Mouse (Mus musculus) thymus, adult 2 months (tissue): Measurements from ENCODE around the gene Gm28710. TPM values are rescaled to one million over a fixed set of nuclear protein-coding genes. Genes with fewer than 3 reads are reported as not detected.

Experiments used
- DNase-seq: peaks from one replicate; pipeline ENCODE4 v3.0.0; 2021
- H3K27ac ChIP-seq: fragments of 200-500 bp; 2 replicates; pipeline ENCODE4 v1.5.1; 2012; ENCODE audit warnings: low read length, control low read depth; ENCODE audit not compliant: control insufficient read depth, insufficient read depth
- H3K27me3 ChIP-seq: fragments of 200-500 bp; 2 replicates; pipeline ENCODE4 v1.6.1; 2012; ENCODE audit warnings: mild to moderate bottlenecking, low read length, moderate library complexity, mixed read lengths; ENCODE audit not compliant: control insufficient read depth, insufficient read depth
- H3K36me3 ChIP-seq: fragments of 200-500 bp; 2 replicates; pipeline ENCODE4 v1.6.1; 2012; ENCODE audit warnings: mild to moderate bottlenecking, low read length, moderate library complexity; ENCODE audit not compliant: control insufficient read depth, insufficient read depth
- H3K4me1 ChIP-seq: fragments of 200-500 bp; replicated peaks from 2 replicates; pipeline ENCODE4 v1.6.1; 2012; ENCODE audit warnings: low read length; ENCODE audit not compliant: control insufficient read depth, insufficient read depth
- H3K4me3 ChIP-seq: fragments of 200-500 bp; 2 replicates; pipeline ENCODE4 v1.5.1; 2012; ENCODE audit warnings: mild to moderate bottlenecking, low read length, control low read depth, moderate library complexity; ENCODE audit not compliant: control insufficient read depth, insufficient read depth
- CTCF ChIP-seq: fragments of 200-500 bp; IDR thresholded peaks from 2 replicates; pipeline ENCODE4 v1.5.1; 2012; ENCODE audit warnings: mild to moderate bottlenecking, control low read depth, low read length, moderate library complexity, borderline replicate concordance; ENCODE audit not compliant: control insufficient read depth, poor library complexity, insufficient read depth; ENCODE audit errors: extremely low read depth
- POLR2A ChIP-seq: fragments of 200-500 bp; IDR thresholded peaks from 2 replicates; pipeline ENCODE4 v1.6.1; 2012; ENCODE audit warnings: mild to moderate bottlenecking, low read length, control low read depth, moderate library complexity; ENCODE audit not compliant: control insufficient read depth, poor library complexity, insufficient read depth; ENCODE audit errors: extremely low read depth
- WGBS: fragments of 180-500 bp; shearing (Covaris S2); methylation state at CpG from one replicate; pipeline ENCODE4 v1.1.7; 2018; 5-methylcytosine and 5-hydroxymethylcytosine counted together
- polyA plus RNA-seq: library from polyadenylated mRNA; depleted of rRNA; stranded (reverse); fragments of >200 nt; gene quantifications from 2 replicates; pipeline ENCODE4 v1.2.3, GENCODE M21; 2012; rRNA removed

The Gm28710 gene
- not detected in 2 replicates for polyA plus RNA-seq

- Histone ChIP-seq H3K4me1 (no peaks in the 10 kb centered on the region), H3K27me3 (no peaks in the 10 kb centered on the region), H3K4me3 (no peak within 1 kb of the TSS), H3K27ac (no peak within 1 kb of the TSS), H3K36me3 (no peaks in the 10 kb centered on the region)
- 94% methylated on average over 4 of the region's 4 CpGs for WGBS
- TF ChIP-seq POLR2A (no peak), CTCF (no peak)
- DNase-seq: no peak
These were observed at the start of gene Gm28710 for GRCm38 (mm10) chr5:16791243-16791860. TSS of gene Gm28710 (plus strand) at chr5:16791810.

GRCm38 (mm10) chr5:16777176-16777575 is 14.4 kb upstream of the Gm28710 start:
- WGBS: 86% methylated on average over 2 of the region's 2 CpGs
- Histone ChIP-seq H3K4me1 (no peaks in the 10 kb centered on the region), H3K27me3 (no peaks in the 10 kb centered on the region), H3K36me3 (no peaks in the 10 kb centered on the region), H3K4me3 (no peak overlapping the region), H3K27ac (no peak overlapping the region)
- TF ChIP-seq CTCF (no peak), POLR2A (no peak)
- no peak for DNase-seq

- H3K4me3 ChIP-seq: no peak overlapping the region
- H3K36me3 ChIP-seq: no peaks in the 10 kb centered on the region
- WGBS: 91% methylated on average over 6 of the region's 6 CpGs
- H3K27me3 ChIP-seq: no peaks in the 10 kb centered on the region
- no peak for TF ChIP-seq CTCF
- no peak for TF ChIP-seq POLR2A
- no peaks in the 10 kb centered on the region for H3K4me1 ChIP-seq
- DNase-seq: no peak
- no peak overlapping the region for H3K27ac ChIP-seq
These were observed 12.9 kb upstream of the Gm28710 start for GRCm38 (mm10) chr5:16778610-16779172.

DNA sequence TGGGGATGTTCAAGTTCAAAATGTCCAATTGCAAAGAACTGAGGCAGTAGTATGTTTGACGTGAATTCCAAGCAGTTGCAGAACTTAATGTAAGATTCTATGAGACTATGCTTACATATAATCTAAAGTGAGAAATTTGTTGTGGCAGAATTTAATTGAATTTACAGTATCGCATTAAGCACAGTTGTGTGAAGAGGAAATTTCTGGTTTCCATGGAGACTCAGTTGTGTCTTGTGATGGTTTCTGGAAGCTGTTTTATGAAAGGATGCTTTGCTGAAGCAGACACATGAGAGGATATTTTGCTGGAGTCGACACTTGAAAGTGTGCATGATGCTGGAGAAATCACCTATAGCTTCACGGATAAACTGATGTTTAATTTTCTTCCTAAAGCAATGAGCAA is 6.0 kb upstream of the Gm28710 start:
- Histone ChIP-seq H3K27me3 (no peaks in the 10 kb centered on the region), H3K4me3 (no peak overlapping the region), H3K27ac (no peak overlapping the region), H3K4me1 (no peaks in the 10 kb centered on the region), H3K36me3 (no peaks in the 10 kb centered on the region)
- TF ChIP-seq CTCF (no peak), POLR2A (no peak)
- no peak for DNase-seq
- WGBS: 96% methylated on average over 4 of the region's 4 CpGs

- no peaks in the 10 kb centered on the region for H3K36me3 ChIP-seq
- no peak for DNase-seq
- no peak overlapping the region for H3K27ac ChIP-seq
- WGBS: 95% methylated on average over 6 of the region's 6 CpGs
- H3K4me3 ChIP-seq: no peak overlapping the region
- no peaks in the 10 kb centered on the region for H3K4me1 ChIP-seq
- no peaks in the 10 kb centered on the region for H3K27me3 ChIP-seq
- no peak for TF ChIP-seq POLR2A
- no peak for TF ChIP-seq CTCF
These were observed 3.4 kb downstream of the Gm28710 start for GRCm38 (mm10) chr5:16794972-16795371.

DNA sequence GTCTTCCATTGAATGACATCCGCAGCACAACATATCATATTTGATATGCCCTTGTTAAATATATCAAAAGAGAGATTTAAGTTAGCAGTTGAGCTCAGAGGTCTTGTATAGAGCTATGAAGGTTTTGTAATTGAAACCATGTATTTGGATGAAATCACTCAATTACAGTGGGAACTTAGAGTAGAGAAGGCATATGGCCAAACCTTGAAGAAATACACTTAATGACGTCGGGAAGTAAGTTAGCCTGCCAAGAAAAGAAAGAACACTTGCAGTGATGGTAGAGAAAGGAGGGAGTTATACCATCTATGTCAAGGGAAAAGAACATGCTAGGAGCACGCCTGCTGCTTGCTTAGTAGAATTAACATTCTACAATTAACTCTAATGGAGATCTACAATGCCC is 11.1 kb downstream of the Gm28710 start:
- TF ChIP-seq CTCF: no peak
- no peak for TF ChIP-seq POLR2A
- no peaks in the 10 kb centered on the region for H3K36me3 ChIP-seq
- no peak for DNase-seq
- WGBS: 85% methylated on average over 4 of the region's 4 CpGs
- H3K27ac ChIP-seq: no peak overlapping the region
- no peak overlapping the region for H3K4me3 ChIP-seq
- no peaks in the 10 kb centered on the region for H3K4me1 ChIP-seq
- no peaks in the 10 kb centered on the region for H3K27me3 ChIP-seq

- TF ChIP-seq POLR2A: no peak
- TF ChIP-seq CTCF: no peak
- no peak for DNase-seq
These were observed 47.4 kb downstream of the Gm28710 start for GRCm38 (mm10) chr5:16838991-16839390.

DNA sequence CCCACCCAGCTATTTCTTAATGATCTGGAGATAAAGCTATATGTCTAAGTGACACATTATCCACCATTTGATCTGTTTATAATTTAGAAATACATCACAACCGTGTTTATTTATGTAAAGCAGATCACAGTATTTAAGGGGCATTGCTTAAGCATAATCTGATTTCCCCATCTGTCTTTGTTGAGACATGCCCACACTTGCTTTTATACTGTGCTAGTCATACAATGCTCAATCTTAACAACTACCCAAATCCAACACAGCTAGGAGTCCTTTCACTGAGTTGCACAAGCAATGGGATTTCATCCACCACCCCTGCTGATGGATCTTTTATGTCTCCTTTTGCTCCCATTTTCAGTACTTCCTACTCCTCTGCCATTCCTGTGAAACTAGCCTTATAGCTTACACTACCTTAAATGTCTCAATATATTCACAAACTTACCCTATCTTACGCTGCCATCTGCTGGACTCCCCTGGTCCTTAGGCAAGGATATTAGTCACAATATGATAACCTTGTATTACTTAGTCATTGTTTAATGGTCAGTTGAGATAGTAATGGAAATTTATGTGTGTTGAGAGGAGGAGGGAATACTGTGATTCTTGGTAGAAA is 77.8 kb downstream of the Gm28710 start:
- H3K27me3 ChIP-seq: no peaks in the 10 kb centered on the region
- 59% methylated on average over 2 of the region's 2 CpGs for WGBS
- no peaks in the 10 kb centered on the region for H3K4me1 ChIP-seq
- no peak overlapping the region for H3K27ac ChIP-seq
- no peak for DNase-seq
- TF ChIP-seq POLR2A (no peak), CTCF (no peak)
- no peak overlapping the region for H3K4me3 ChIP-seq
- H3K36me3 ChIP-seq: no peaks in the 10 kb centered on the region

More at GRCm38 (mm10) chr5:16838991-16839390, 47.4 kb downstream of the Gm28710 start:
- Histone ChIP-seq H3K4me3 (no peak overlapping the region), H3K4me1 (no peaks in the 10 kb centered on the region), H3K27me3 (no peaks in the 10 kb centered on the region), H3K36me3 (no peaks in the 10 kb centered on the region), H3K27ac (no peak overlapping the region)
